Comparison of ENCODE assay signal across 12 mouse cellular contexts in the genomic region with DNA sequence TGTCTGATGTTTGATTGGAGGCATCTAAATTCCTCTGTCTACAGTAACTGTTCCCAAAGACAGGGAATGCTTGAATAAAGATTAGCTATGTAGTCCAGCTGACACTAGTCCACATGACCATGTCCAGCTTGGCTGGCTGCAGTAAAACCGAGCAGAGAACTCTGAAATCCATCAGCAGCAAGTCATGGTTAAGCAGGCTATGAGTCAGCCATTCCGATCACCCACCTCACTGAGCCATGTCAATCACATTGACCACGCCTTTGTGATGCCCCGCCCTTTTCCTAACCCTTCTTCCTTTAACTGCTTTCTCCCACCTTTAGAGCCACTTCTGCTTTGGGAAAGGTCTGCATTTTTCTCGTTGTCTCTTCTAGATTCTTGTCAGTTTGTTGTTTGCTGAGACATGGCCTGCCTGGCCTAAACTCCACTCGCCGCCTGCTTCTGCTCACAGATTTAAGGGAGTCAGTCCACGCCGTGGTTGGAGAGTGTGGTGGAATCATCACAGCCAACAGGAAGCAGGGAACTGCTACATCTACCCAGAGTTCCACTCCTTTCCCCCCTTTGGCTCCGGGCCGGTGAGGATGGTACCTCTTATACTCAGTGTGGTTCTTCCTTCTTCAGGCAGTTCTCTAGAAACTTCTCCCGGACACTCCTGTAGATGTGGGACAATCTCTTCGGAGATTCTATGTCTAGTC.
DNase-seq lines count a peak whose midpoint lies in the region; ATAC-seq and TF ChIP-seq lines count a peak whose summit lies in the region.
"Had no signal": no experiment of that assay in that cellular context is flagged by ENCODE, and none has a peak within 500 bp of the region (broad histone marks: within the 10 kb centered on the region; RNA-seq: fewer than 3 reads in every experiment).

No protein-coding gene starts in this region.

- H3K9me3 ChIP-seq in kidney, embryonic 14.5 days (ENCODE audit: control insufficient read depth, low read length) = no peaks in the 10 kb centered on the region
- H3K9me3 ChIP-seq in CH12.LX (replicated peaks; ENCODE audit: low read length) = no peaks in the 10 kb centered on the region
- no peaks in the 10 kb centered on the region for H3K9me3 ChIP-seq in liver, embryonic 14.5 days (ENCODE audit: control insufficient read depth, low read length)
- H3K9me3 ChIP-seq in midbrain, embryonic 16.5 days (replicated peaks; ENCODE audit: control insufficient read depth, low read length, poor library complexity, severe bottlenecking) = no peaks in the 10 kb centered on the region
- H3K9me3 ChIP-seq: heart, embryonic 12.5 days; hindbrain, embryonic 15.5 days had no signal

- no peak overlapping the region for H3K4me2 ChIP-seq in kidney, embryonic 14.5 days (replicated peaks; ENCODE audit: low read depth, low read length)
- peak overlapping the region; percentile 82 for H3K4me2 ChIP-seq in CH12.LX (ENCODE audit: insufficient read depth, low read depth, poor library complexity, severe bottlenecking)
- H3K4me2 ChIP-seq in liver, embryonic 14.5 days (ENCODE audit: low read depth) = no peak overlapping the region
- no peak overlapping the region for H3K4me2 ChIP-seq in midbrain, embryonic 16.5 days (ENCODE audit: low read length)
- H3K4me2 ChIP-seq: heart, embryonic 12.5 days; hindbrain, embryonic 15.5 days had no signal

- no peak for ATAC-seq in kidney, embryonic 14.5 days (ENCODE audit: low FRiP score, low TSS enrichment)
- peak; percentile 67 for ATAC-seq in erythroblast, adult 5-6 weeks (replicated peaks; ENCODE audit: low FRiP score, poor library complexity, severe bottlenecking)
- peak; percentile 51; the same call in 1 of the 2 replicates for ATAC-seq in liver, embryonic 14.5 days (ENCODE audit: insufficient read depth)
- ATAC-seq in midbrain, embryonic 16.5 days = no peak

- peak; percentile 36 for DNase-seq in kidney, adult 2 months
- DNase-seq in CH12.LX (ENCODE audit: extremely low read depth) = peak; percentile 92
- peak; percentile 20 to 36 (median 20) for DNase-seq in liver, embryonic 14.5 days (ENCODE audit: low read depth in 3 of 3, low spot score in 3 of 3)
- DNase-seq in cerebellum, postnatal 25 days = no peak
- no peak for DNase-seq in gastrocnemius, postnatal 4 days (ENCODE audit: low spot score in 2 of 2)
- DNase-seq: cerebellum, adult 11-12 months; embryo, embryonic 11 days had no signal

- no peak for TF ChIP-seq CTCF in kidney, adult 2 months (conservative IDR thresholded peaks at IDR 0.05; ENCODE audit: insufficient read depth, insufficient read length, low read depth, low read length)
- no peak for TF ChIP-seq CTCF in CH12.LX (conservative IDR thresholded peaks at IDR 0.05 in 1 of 2, IDR thresholded peaks at IDR 0.05 in 1 of 2; ENCODE audit: low read depth in 2 of 2, low read length in 2 of 2)
- TF ChIP-seq CTCF in liver, embryonic 14.5 days (IDR thresholded peaks at IDR 0.05; ENCODE audit: low read depth) = no peak

- H3K27me3 ChIP-seq in kidney, adult 2 months (replicated peaks; ENCODE audit: control insufficient read depth, insufficient read depth, low read length) = no peaks in the 10 kb centered on the region
- H3K27me3 ChIP-seq in kidney, embryonic 14.5 days (ENCODE audit: control insufficient read depth, insufficient read depth, low read length) = no peaks in the 10 kb centered on the region
- H3K27me3 ChIP-seq in CH12.LX (replicated peaks) = no peaks in the 10 kb centered on the region
- no peaks in the 10 kb centered on the region for H3K27me3 ChIP-seq in liver, embryonic 14.5 days (ENCODE audit: control insufficient read depth, insufficient read depth, low read length)
- H3K27me3 ChIP-seq in midbrain, embryonic 16.5 days (ENCODE audit: control insufficient read depth, insufficient read depth, low read depth, low read length) = no peaks in the 10 kb centered on the region
- H3K27me3 ChIP-seq: heart, embryonic 12.5 days; hindbrain, embryonic 15.5 days had no signal

- H3K4me3 ChIP-seq in kidney, adult 2 months (ENCODE audit: insufficient read depth, low read depth, low read length) = no peak overlapping the region
- H3K4me3 ChIP-seq in kidney, embryonic 14.5 days (ENCODE audit: low read length) = no peak overlapping the region
- peak overlapping the region; percentile 40 to 66 (median 60) for H3K4me3 ChIP-seq in CH12.LX (replicated peaks in 1 of 3; ENCODE audit: low read depth in 2 of 3, low read length in 2 of 3, poor library complexity in 1 of 3)
- H3K4me3 ChIP-seq in liver, embryonic 14.5 days (ENCODE audit: insufficient read depth in 1 of 2, low read depth in 2 of 2, low read length in 2 of 2) = no peak overlapping the region
- no peak overlapping the region for H3K4me3 ChIP-seq in midbrain, embryonic 16.5 days (ENCODE audit: low read depth, low read length)
- H3K4me3 ChIP-seq: heart, embryonic 12.5 days; hindbrain, embryonic 15.5 days had no signal

- dilution Hi-C loops in CH12.LX (cut with MboI; ENCODE audit: extremely low pct_ligation_motif_present, extremely low pct_unique_long_range_greater_than_20kb, low sequenced_read_pairs) = no loop called here

- no peak; the same call in 1 of the 2 replicates for TF ChIP-seq RAD21 in CH12.LX (IDR thresholded peaks at IDR 0.05; ENCODE audit: low read depth, low read length)

- no peaks in the 10 kb centered on the region for H3K4me1 ChIP-seq in kidney, adult 2 months (ENCODE audit: control insufficient read depth, insufficient read depth, low read length)
- no peaks in the 10 kb centered on the region for H3K4me1 ChIP-seq in kidney, embryonic 14.5 days (ENCODE audit: control insufficient read depth, insufficient read depth, low read length)
- peaks cover 4 to 32% of the 10 kb centered on the region in 2 experiments; a peak in 2 of 4 replicates for H3K4me1 ChIP-seq in CH12.LX (ENCODE audit: control insufficient read depth in 1 of 2, insufficient read depth in 2 of 2)
- peaks cover 0 to 8% of the 10 kb centered on the region in 2 experiments; a peak in 2 of 4 replicates for H3K4me1 ChIP-seq in liver, embryonic 14.5 days (replicated peaks; ENCODE audit: control insufficient read depth in 2 of 2, insufficient read depth in 2 of 2, low read length in 1 of 2)
- no peaks in the 10 kb centered on the region for H3K4me1 ChIP-seq in midbrain, embryonic 16.5 days (ENCODE audit: control insufficient read depth, insufficient read depth, low read length)
- H3K4me1 ChIP-seq: heart, embryonic 12.5 days; hindbrain, embryonic 15.5 days had no signal

- no peak for TF ChIP-seq POLR2A in kidney, adult 2 months (IDR thresholded peaks at IDR 0.05; ENCODE audit: low read depth, low read length)
- peak; percentile 59; the same call in 1 of the 2 replicates for TF ChIP-seq POLR2A in CH12.LX (IDR thresholded peaks at IDR 0.05; ENCODE audit: low read depth, low read length)

- H3K27ac ChIP-seq in kidney, adult 2 months (ENCODE audit: insufficient read depth, low read depth, low read length) = no peak overlapping the region
- no peak overlapping the region for H3K27ac ChIP-seq in kidney, embryonic 14.5 days (ENCODE audit: low read depth, low read length)
- H3K27ac ChIP-seq in CH12.LX (ENCODE audit: insufficient read depth, low read depth) = peak overlapping the region; percentile 79
- H3K27ac ChIP-seq in liver, embryonic 14.5 days = no peak overlapping the region
- no peak overlapping the region for H3K27ac ChIP-seq in midbrain, embryonic 16.5 days (ENCODE audit: low read length)
- H3K27ac ChIP-seq: hindbrain, embryonic 15.5 days had no signal

- no peaks in the 10 kb centered on the region for H3K36me3 ChIP-seq in kidney, adult 2 months (ENCODE audit: control insufficient read depth, insufficient read depth, low read length)
- H3K36me3 ChIP-seq in kidney, embryonic 14.5 days (ENCODE audit: control insufficient read depth, insufficient read depth, low read length) = no peaks in the 10 kb centered on the region
- no peaks in the 10 kb centered on the region for H3K36me3 ChIP-seq in CH12.LX (replicated peaks in 1 of 2; ENCODE audit: control insufficient read depth in 1 of 2, insufficient read depth in 1 of 2, low read length in 1 of 2)
- H3K36me3 ChIP-seq in liver, embryonic 14.5 days (replicated peaks; ENCODE audit: control insufficient read depth, insufficient read depth, low read depth) = no peaks in the 10 kb centered on the region
- H3K36me3 ChIP-seq in midbrain, embryonic 16.5 days (ENCODE audit: control insufficient read depth, insufficient read depth, low read length) = no peaks in the 10 kb centered on the region
- H3K36me3 ChIP-seq: heart, embryonic 12.5 days; hindbrain, embryonic 15.5 days had no signal

- H3K9ac ChIP-seq in kidney, embryonic 14.5 days (ENCODE audit: low read depth, low read length) = no peak overlapping the region
- H3K9ac ChIP-seq in CH12.LX (ENCODE audit: insufficient read depth, low read depth) = peak overlapping the region; percentile 77
- H3K9ac ChIP-seq in liver, embryonic 14.5 days (replicated peaks) = no peak overlapping the region
- H3K9ac ChIP-seq in midbrain, embryonic 16.5 days (ENCODE audit: low read depth, low read length) = no peak overlapping the region
- H3K9ac ChIP-seq: heart, embryonic 12.5 days; hindbrain, embryonic 15.5 days had no signal

- WGBS in kidney, adult 2 months = 85% methylated on average over 13 of the region's 13 CpGs
- WGBS in kidney, embryonic 14.5 days = 89% methylated on average over 13 of the region's 13 CpGs
- WGBS in liver, embryonic 14.5 days (ENCODE audit: insufficient replicate concordance) = 52% methylated on average over 13 of the region's 13 CpGs
- WGBS in midbrain, embryonic 16.5 days = 94% methylated on average over 13 of the region's 13 CpGs

- in situ Hi-C loops in CH12.LX (cut with MboI; ENCODE audit: low pct_ligation_motif_present, low pct_unique_long_range_greater_than_20kb, low sequenced_read_pairs) = loop anchor here (5.0 kb wide), 1 partner anchor 102 kb away; no protein-coding TSS in a partner anchor

- TF ChIP-seq EP300 in CH12.LX (IDR thresholded peaks at IDR 0.05; ENCODE audit: low read length) = peak; percentile 58
- no peak for TF ChIP-seq EP300 in liver, embryonic 14.5 days (IDR thresholded peaks at IDR 0.05; ENCODE audit: low read depth)

- no peaks in the 10 kb centered on the region for H3K79me2 ChIP-seq in CH12.LX (replicated peaks; ENCODE audit: control insufficient read depth, extremely low read depth, insufficient read depth, poor library complexity, severe bottlenecking)

TF ChIP-seq in CH12.LX, 34 proteins besides CTCF, POLR2A, EP300 and RAD21 (continues in another document):
- TF ChIP-seq PAX5 (IDR thresholded peaks at IDR 0.05; ENCODE audit: low read length) (no peak), USF2 (conservative IDR thresholded peaks at IDR 0.05; ENCODE audit: low read depth, low read length) (no peak), TBP (conservative IDR thresholded peaks at IDR 0.05; ENCODE audit: low read depth, low read length) (peak; percentile 75), MYC (IDR thresholded peaks at IDR 0.05; ENCODE audit: low read depth, low read length) (no peak), MAX (IDR thresholded peaks at IDR 0.05; ENCODE audit: low read length) (peak; percentile 65; the same call in 1 of the 2 replicates), ZNF384 (IDR thresholded peaks at IDR 0.05; ENCODE audit: low read depth, low read length) (no peak), NELFE (IDR thresholded peaks at IDR 0.05; ENCODE audit: low read depth, low read length) (0 out of 2 replicates have a peak, but pooled peaks have one; percentile 11), UBTF (IDR thresholded peaks at IDR 0.05; ENCODE audit: low read depth, low read length) (no peak)

Comparison
In these comparisons a context has a peak if more than half of its experiments do, and no peak if none do; other contexts are left out.
1. DNase-seq: peak in kidney, adult 2 months (single experiment), CH12.LX (single experiment) and liver, embryonic 14.5 days (3 of 3); none in cerebellum, postnatal 25 days (0 of 2) and gastrocnemius, postnatal 4 days (0 of 2).
2. H3K4me3 ChIP-seq: peak in CH12.LX (3 of 3); none in kidney, adult 2 months (single experiment), kidney, embryonic 14.5 days (single experiment), liver, embryonic 14.5 days (0 of 2) and midbrain, embryonic 16.5 days (single experiment).
3. ATAC-seq: peak in erythroblast, adult 5-6 weeks (single experiment) and liver, embryonic 14.5 days (single experiment); none in kidney, embryonic 14.5 days (single experiment) and midbrain, embryonic 16.5 days (single experiment).